Mouse (Mus musculus) layer of hippocampus, postnatal 36 days (tissue): ENCODE results near the gene Sapcd1. TPM values are rescaled to one million over a fixed set of nuclear protein-coding genes. Genes with fewer than 3 reads are reported as not detected.
"Not testable (repeated sequence)": the region's sequence is repeated elsewhere in the genome, so short reads cannot be mapped to it uniquely, and the experiment has no call there.

Experiments used
- DNase-seq, 2 experiments: peaks; one replicate each; pipeline ENCODE4 v3.0.0; 2022
- total RNA-seq, 2 experiments: library from RNA; stranded (reverse); gene quantifications; 2 replicates each; pipeline ENCODE4 v1.2.3; 2021

Gene Sapcd1
- total RNA-seq, 2 experiments from 2014 or later = 0.62 to 0.94 TPM

DNA sequence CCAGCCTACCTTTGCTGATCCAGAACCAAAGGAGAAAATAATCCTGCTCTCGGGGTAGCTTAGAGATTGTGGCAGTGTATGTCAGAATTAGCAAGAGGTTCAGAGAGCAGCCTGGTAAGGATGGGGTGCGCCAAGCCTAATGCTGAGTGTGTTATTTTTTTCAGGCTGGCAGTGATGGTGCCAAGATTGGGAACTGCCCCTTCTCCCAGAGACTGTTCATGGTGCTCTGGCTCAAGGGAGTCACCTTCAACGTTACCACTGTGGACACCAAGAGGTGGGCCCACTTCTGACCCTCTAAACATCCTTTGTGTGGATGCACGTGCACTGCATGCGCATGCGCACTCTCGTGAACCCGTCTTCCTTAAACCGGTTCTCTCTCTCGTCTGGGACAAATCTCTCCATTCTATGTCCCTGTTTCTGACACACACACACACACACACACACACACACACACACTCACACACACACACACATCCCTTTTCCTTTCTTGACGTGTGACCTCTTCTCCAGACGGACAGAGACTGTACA lies 24.5 kb upstream of the Sapcd1 start:
- no peak for DNase-seq

DNA sequence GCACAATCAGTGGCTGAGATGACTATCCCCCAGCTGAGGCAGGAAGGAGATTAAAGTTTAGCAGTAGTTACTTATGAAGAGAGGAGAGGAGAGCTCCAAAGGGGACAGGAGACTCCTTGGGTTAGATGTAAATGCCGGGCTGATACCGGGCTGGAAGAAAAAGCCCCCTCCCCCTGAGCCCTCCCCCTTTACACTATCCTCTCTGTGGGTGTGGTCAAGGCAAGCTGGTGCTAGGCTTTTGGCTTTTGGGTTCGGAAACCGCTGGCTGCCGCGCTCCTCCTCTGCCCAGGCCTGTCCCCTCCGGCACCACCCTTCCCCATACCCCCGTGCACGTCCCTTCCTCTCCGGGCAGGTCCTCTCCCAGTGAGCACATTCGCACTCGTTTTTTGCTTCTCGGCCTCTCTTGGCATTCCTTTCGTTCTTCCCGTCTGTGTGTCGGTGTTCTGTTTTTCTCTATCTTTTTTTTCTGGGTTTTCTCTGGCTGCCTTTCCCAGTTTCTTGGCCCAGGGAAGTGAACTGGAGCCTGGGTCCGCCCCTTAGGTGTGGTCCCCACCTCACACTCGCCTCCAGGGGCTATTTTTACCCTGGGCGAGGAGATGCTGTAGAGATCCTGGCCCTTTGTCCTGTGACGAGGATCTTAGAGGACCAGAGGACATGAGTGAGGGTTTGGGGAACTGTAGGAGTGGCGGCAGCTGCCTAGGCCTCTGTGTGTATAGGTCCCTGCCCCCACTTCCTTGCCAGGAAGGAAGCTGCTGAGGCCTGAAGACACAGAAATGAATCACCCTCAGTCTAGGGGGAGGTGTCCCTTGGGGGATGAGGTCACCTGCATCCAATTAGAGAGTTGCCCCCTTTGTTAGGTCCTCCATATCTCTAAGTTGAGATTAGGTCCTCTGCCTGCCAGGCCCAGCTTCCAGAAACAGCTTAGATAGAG lies 23.6 kb upstream of the Sapcd1 start:
- no peak for DNase-seq

DNA sequence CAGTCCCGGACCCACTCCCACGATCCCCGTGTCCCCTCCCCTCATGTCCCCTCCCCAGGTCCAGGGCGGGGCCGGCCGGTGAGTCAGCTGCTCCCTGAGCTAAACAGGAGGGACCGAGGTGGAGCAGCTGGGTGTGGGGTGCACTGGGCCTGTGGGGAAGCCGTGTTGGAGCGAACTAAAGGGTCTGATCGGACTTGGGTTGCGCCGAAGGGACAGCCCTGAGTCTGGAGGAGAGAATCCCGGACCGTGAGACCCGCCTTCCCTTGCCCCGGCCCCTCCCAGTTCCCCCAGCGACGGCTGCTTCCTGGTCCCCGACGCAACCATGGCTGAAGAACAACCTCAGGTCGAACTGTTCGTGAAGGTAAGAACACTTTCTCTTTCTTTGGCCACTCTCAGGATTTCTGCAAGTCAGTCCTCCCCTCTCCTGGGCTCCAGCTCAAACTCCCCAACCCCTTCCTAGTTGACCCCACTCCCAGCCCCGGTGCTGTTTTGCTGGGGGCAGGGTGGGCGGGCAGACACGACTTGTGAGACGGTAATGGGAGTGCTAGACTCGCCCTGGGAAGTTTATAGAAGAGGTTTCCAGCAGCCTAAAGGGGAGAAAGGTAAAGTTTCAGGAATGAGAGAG lies 22.4 kb upstream of the Sapcd1 start:
- DNase-seq = no peak

DNA sequence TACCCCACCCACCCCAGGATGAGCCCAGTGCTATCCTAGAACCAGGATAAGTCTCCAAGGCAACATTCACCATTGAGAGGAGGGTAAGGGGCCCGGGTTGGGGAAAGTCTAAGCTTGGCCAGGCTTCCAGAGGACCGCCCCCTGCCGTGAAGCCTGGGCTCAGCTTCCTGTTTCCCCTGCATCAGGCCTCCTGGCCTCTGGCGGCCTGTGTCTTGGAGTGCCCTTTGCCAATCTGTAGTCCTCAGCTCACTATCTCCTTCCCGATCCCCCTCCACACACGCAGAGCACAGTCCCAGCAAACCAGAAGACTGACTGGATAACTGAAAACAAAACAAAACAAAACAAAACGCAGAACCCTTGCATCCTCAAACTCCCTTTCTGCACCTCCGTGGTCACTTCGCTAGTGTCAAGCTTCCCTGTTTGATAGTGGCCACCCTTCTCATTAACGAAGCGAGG lies 21.8 kb upstream of the Sapcd1 start, which contains the start of gene Clic1:
Gene Clic1 (plus strand): TSS at position 406 of the 456 bp plus-strand sequence.
- DNase-seq = no peak

DNA sequence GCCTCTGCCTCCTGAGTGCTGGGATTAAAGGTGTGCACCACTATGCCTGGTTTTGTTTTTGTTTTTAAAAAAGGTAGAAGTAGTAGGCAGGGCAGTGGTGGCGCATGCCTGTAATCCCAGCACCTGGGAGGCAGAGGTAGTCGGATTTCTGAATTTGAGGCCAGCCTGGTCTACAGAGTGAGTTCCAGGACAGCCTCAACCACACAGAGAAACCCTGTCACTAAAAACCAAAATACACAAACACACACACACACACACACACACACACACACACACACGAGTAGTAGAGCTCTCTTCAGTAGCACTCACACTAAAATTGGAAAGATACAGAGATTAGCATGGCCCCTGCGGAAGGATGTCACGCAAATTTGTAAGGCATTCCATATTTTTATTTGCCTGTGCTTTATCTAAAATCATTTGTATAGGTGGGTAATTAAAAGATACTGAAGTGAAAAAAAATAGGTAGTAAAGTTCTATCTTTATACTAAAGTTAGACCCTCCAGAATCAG lies 21.2 kb upstream of the Sapcd1 start:
- no peak for DNase-seq

DNA sequence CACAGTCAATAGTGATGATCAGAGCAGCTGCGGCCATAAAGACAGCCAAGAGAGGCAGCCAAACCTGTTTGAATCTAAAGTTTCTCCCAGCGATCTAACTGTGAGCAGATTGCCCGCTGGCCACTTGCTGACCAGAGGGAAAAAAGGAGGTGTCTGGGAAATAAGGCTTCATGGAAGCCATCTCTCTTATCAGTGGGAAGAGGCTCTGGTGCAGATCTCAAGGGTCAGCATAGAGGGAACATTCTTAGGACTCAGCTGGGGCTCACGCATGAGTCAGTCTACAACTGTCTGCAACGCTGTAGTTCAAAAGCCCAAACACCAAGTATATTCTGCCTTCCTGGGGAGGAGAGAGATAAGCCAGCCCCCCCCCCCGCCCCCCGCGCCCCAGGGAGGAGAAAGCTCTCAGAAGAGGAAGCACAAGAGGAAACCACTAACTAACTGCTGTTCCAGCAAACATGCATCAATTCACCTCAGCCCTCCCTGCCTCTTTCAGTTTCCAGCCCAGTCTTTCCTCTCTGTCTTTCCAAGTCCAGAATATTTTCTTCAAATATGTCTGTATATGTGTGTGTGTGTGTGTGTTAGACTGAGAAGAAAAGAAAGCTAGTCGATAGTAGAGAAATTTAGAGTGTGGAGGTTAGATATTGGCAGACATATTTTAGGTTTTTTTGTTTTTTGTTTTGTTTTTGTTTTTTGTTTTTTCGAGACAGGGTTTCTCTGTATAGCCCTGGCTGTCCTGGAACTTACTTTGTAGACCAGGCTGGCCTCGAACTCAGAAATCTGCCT lies 20.5 kb upstream of the Sapcd1 start:
- no peak for DNase-seq

DNA sequence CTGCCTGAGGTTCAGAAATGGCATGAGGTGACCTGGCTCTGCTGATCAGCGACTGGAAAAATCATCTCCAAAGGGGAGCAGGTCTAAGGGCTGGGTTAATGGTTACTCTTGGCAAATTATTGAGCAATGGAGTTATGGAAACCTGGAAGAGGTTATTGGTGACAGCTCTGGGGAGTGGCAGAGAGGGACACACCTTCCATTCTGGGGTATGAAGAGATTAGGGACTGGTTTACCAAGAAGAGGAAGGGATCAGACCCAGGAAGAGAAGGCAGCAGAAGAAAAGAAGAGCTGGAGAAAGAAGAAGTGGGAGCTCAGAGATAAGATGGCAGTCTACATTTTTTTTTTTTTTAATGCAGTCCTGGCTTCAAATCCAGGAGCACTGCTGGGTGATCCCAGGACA lies 19.9 kb upstream of the Sapcd1 start:
- DNase-seq = no peak

DNA sequence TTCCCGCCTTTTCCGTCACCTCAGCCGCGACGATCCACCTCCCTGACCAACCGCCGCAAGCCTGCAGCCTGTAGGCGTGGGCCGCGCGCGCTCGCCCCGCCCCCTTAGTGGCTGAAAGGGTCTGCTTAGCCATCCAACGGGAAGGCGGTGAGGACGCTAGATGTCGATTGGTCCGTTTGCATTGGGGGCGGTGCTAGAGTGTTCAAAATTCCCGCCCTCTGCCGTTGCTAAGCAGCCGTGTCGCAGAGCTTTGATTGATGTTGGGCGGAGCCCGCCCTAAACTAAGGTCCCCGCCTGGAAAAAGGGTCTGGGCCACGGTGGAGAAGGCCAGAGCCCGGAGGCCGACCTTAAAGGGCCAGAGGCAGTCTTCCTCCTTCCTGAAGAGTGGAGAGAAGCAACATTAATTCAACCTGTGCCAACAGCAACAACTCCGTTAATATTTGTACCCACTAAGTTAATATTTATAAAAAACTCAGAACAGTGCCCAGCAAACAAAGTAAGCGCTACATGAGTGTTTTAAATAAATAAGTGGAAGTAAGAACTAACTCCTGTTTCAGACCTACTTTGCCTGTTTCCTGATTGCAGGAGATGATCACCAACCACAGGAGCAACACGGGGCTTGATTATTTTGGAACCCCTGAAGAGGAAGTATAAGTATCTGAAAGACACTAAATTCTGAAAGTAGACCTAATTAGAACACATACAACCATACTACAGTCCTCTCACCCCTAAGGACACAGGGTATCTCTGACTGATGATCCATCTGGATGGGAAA lies 19.1 kb upstream of the Sapcd1 start, which contains the start of gene Msh5:
Gene Msh5 (minus strand): TSS at position 65 of the 775 bp plus-strand sequence.
- DNase-seq = peak; percentile 87 to 92

DNA sequence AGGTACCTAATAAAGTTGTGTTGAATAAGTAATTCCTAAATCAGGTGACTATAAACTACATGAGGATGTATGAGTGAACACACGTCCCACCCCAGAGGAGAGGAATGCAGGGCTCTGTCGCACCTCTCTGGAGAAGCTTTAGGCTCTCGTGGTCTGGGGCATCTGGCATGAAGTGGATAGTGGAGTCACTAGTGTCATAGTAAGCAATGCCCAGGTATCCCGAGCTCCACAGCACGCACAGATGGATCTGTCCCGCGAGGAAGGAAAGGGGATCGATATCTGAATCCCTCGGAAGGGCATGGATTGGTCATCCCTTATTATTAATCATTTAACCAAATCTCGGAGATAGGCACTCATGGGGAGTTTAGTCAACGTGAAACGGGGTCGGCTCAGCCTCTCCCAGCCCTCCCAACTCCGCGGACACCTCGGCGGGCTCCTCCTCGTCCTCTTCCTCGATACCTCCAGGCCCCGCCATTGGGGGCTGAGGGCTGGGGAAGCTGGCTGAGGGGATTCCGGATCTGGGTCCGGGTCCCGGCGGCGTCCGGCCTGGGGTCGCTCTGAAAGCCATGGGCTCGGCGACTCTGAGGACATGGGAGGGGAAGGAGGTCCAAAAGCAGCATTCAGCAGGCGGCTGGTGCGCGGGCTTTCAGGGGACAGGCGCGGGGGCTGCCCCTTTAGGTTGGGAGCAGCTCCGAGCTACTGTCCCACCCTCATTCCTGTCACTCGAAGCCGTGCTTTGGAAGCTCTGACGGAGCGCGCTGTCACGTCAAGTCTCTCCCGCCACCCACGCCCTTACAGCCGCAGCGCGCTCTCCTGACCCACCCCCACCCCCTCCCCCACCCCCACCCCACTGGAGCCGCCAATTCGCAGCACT lies 18.2 kb upstream of the Sapcd1 start:
- no peak for DNase-seq

DNA sequence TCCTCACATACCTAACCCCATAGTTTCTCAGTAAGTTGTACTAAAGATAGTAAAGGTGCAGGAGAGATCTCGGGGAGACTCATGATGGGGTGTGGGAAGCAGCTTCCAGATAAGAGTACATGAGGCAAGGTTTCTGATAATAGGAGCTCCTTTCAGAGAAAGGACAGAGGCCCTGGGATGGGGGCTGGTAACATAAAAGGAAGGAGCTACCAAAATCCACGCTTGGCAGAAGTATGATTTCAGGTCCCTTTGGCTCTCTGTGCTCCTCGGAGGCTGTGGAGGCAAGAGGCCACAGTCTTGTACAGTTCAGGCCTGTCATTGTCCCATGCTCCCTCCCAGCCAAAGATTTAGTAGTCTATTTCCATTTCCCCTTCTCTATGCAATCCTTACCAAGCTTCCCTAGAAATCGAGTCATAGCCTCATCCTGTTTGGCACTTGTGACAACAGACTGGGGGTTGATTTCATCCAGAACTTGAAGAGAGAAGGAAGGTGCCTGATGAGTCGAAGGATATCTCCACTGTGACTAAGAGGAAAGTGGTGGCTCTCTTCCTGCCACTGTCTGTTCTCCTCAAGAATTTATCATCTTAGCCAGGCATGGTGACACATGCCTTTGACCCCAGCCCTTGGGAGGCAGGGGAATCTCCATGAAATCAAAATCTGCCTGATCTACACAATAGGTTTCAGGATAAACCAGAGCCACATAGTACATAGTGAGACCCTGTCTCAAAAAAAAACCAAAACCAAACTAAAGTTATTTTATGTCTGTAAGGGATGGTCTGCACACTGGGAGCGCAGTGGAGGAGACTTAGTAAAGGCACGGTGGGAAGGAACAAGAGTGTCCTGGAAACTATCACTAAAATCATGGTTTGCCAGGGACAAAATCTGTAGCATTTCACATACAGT lies 17.3 kb upstream of the Sapcd1 start:
- no peak for DNase-seq

DNA sequence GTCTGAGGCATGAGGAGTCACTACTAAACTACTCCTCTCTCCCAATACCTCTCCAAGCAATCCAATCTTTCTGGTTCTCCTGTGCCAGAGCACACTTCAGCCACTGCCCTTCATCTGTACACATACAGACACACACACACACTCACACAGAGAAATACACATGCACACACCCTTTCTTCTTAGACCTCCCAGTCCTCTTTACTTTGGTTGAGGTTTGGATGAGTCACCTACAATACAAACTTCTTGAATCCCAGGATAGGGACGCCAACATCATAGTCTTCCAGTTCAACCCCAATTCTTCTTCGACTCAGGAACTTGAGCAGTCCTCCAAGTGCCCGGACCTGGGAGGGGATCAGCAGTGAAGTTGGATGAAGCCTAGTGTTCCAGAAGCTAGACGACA lies 16.0 kb upstream of the Sapcd1 start:
- no peak for DNase-seq

DNA sequence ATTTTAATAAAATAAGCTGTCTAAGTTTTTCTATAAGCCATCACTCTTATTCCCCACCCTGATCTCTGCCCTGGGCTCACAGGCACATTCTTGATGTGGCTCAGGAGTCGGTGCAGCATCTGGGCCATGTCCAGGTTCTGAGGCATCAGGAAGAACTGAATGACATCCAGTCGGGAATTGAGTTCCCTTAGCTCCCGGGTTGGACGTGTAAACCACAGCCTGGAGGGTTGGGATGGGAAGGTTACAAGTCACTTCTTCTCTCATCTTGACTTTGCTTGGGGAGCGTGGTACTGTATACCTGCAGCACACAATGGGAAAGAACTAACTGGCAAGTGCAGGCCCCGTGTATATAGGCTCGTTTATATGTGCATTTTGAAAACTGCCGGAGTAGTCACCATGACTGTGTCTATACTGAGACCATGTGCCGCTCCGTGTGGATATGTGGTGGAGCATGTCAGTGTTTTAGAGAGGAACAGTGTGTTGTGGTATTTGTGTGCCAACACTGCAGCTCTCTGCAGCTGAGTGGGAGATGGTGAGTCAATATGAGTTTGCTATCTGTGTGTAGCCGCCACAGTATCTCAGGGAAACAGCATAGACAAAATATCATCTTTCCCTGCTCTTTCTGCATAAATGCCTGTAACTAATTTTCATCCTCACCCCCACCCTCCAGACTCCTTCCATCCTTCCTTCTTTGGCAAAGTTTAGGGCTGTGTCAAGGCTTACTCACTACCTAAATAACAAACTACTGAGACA lies 11.5 kb upstream of the Sapcd1 start:
- DNase-seq = peak in 1 of 2 experiments; percentile 41

DNA sequence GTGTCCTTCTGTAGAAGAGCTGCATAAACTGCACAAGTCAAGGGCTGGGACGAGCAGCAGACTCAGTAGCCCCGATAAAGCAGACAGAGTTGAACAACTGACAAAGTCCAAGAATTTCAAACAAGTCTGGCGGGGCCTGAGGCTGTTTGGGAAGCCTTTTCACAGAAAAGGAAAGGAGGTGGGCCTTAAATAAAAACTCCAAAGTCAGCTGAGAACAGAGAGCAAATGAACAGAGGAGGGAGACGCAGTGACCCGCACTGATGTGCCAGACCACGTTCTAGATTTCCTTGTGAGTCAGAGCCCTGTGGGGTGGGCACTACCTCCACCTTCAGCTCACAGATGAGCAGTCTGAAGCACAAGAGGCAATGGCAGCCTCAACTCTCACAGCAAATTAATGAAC lies 7.1 kb upstream of the Sapcd1 start:
- DNase-seq = no peak

DNA sequence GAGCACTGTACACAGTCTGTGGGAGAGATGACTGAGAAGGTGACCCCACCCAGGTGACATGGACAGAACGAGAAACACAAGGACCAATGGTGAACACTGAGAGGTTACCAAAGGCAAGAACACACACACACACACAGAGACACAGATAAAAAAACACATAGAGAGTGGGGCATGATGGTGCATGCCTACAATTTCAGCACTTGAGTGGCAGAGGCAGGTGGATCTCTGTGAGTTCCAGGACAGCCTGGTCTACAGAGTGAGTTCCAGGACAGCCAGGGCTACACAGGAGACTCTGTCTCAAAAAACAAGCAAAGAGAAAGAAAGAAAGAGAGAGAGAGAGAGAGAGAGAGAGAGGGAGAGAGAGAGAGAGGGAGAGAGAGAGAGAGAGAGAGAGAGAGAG lies 5.9 kb upstream of the Sapcd1 start:
- not testable (repeated sequence) for DNase-seq

DNA sequence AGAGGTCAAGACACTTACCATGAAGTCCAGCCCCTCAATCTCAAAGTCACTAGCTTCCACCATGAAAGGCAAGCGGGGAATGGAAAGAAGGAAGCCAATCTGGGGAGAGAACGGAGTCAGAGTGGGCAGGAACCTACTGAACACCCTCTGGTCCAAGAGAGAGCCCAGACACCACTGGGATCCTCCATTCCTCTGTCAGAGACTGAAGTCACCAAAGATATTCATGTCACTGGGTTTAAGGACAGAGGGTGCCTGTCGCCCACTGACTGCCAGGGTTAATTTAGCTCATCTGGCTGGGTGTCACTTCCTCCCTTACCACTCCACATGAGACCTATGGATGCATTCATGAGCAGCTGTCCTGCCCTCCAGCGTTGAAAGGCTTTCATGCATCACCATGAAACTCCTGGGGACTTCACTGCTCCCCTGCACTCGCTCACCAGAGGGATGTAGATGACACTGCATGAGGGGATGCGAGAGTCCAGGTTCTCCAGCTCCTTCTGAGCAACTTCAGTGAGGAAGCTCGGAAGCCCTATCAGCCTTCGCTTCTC lies 4.6 kb upstream of the Sapcd1 start:
- no peak for DNase-seq

DNA sequence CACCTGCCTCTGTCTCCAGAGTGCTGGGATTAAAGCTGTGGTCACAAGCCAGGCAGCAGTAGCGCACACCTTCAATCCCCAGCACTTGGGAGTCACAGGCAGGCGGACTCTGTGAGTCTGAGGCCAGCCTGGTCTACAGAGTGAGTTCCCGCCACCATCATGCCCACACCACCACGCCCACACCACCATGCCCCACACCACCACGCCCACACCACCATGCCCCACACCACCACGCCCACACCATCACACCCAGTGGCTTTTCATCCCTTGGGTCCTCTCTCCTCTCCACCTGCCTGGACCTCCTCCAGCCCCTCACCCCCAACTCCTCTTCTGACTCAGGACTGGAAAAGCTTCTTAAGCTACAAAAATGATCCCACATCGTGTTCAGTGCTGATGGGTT lies 4.1 kb upstream of the Sapcd1 start:
- no peak for DNase-seq

DNA sequence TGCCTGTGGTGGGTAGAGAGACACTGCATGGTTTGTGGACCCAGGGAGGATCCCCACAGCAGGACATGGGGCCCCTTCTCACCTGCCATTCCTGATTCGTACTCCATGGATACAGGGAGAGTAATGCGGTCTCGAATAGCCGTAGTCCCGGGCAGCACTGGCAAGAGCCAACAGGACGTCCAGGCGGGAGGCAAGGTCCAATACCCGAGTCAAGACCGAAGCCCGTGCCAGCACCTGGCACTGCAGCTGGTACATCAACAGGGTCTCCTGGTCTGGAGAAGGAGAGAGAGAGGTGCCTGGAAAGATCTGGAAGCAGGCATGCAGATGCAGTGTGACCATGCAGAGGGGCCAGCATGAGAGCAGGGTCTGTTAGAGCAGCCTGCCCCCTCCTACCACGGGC lies 3.5 kb upstream of the Sapcd1 start:
- no peak for DNase-seq
